Mouse (Mus musculus): ENCODE results near the gene Pttg1ip. TPM values are rescaled to one million over a fixed set of nuclear protein-coding genes. Genes with fewer than 3 reads are reported as not detected.

Pttg1ip gene
- polyA plus RNA-seq, 1 experiment from 2014 or later = 67.2 TPM

DNA sequence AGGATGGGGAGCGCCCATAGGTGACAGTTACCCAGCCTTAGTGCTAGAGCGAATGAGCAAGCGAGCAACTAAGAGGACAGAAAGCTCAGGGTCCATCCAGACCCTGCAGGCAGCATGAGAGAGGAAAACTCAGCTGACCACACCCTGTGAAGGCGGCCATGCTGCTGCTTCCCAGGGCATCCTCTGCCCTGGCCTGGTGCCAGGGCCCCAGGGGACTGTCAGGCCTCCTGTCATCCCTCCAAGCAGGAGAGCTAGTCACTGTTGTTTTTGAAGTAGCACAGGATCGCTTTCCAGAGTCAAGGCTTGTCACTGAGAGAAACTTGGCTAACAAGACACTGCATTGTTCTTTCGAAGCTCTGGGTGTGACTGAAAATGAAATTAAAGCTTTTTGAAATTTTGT lies 57.4 kb downstream of the Pttg1ip start:
- Histone ChIP-seq H3K27me3 (ENCODE audit: insufficient read depth, poor library complexity, severe bottlenecking) (no peaks in the 10 kb centered on the region), H3K36me3 (peaks cover 93% of the 10 kb centered on the region)
- 87% methylated on average over 6 of the region's 6 CpGs for WGBS

DNA sequence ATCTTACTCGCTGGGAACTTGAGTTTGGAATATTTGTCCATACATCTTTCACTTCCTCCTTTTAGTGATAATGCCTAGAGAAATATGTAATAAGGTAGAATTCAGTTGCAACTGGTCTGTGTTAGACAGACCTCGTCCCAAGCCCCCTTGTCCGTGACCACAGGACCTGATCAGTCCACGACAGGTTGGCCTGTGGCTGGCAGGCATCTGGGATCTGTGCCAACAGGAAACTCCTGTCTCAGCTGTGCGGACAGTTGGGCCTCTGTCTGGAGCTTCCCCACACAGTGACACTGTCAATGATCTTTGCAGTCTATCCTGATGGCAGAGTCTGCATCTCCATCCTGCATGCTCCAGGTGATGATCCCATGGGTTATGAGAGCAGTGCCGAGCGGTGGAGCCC lies 61.6 kb downstream of the Pttg1ip start:
- Histone ChIP-seq H3K27ac (no peak overlapping the region), H3K9me3 (no peaks in the 10 kb centered on the region), H3K36me3 (peaks cover 86% of the 10 kb centered on the region), H3K27me3 (ENCODE audit: insufficient read depth, poor library complexity, severe bottlenecking) (no peaks in the 10 kb centered on the region), H3K4me3 (no peak overlapping the region), H3K4me1 (replicated peaks) (0 out of 2 replicates have a peak, but pooled peaks cover 4% of the 10 kb centered on the region)
- 93% methylated on average over 7 of the region's 7 CpGs for WGBS
- DNase-seq (ENCODE audit: low spot score) = no peak

More for the DNA sequence above, 57.4 kb downstream of the Pttg1ip start:
- DNase-seq (ENCODE audit: low spot score) = no peak
- Histone ChIP-seq H3K4me1 (replicated peaks) (0 out of 2 replicates have a peak, but pooled peaks cover 4% of the 10 kb centered on the region), H3K27ac (no peak overlapping the region), H3K9me3 (no peaks in the 10 kb centered on the region), H3K4me3 (no peak overlapping the region)

DNA sequence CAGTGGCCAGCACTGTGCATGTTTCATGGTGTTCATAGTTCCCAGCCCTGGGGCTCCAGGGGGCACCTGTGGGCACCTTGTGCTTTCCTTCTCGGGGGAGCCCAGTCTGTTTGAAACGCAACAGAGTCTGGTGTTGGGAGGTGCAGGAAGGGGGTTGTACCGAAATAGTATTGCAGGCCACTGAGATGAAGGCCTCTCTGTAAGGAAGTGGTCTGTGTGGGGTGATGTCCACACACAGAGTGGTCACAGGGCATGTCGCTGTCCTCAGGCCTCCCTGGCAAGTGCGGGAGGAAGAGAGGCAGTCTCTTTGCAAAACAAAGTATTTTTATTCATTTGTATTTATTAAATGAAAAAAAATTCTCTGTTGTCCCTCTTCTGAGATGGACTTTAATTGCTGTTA lies 64.1 kb downstream of the Pttg1ip start:
- H3K27ac ChIP-seq = no peak overlapping the region
- DNase-seq (ENCODE audit: low spot score) = no peak
- H3K4me3 ChIP-seq = no peak overlapping the region
- no peaks in the 10 kb centered on the region for H3K27me3 ChIP-seq (ENCODE audit: insufficient read depth, poor library complexity, severe bottlenecking)
- H3K4me1 ChIP-seq (replicated peaks) = peaks cover 8% of the 10 kb centered on the region; the same call in 1 of the 2 replicates
- H3K36me3 ChIP-seq = peaks cover 65% of the 10 kb centered on the region
- no peaks in the 10 kb centered on the region for H3K9me3 ChIP-seq
- 93% methylated on average over 5 of the region's 5 CpGs for WGBS

DNA sequence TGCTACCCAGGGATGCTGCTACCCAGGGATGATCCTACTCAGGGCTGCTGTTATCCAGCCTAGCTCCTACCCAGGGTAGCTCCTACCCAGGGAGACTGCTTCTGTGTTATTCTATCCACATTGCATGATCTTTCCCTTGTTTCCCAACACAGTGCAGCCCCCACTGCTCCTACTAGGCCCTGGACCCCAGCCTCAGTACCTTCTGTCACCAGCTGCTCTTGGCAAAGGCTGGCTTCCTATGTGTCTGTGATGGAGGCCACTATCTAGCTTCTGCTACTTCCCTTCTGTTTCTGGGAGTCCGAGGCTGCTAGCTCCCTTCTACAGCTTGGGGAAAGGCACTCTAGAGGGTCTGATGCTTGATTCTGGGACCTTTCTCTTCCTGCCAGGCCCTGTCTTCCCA lies 65.9 kb downstream of the Pttg1ip start:
- Histone ChIP-seq H3K9me3 (no peaks in the 10 kb centered on the region), H3K4me1 (replicated peaks) (peaks cover 8% of the 10 kb centered on the region; the same call in 1 of the 2 replicates), H3K27ac (peak overlapping the region; percentile 29; the same call in 1 of the 2 replicates), H3K4me3 (no peak overlapping the region), H3K27me3 (ENCODE audit: insufficient read depth, poor library complexity, severe bottlenecking) (no peaks in the 10 kb centered on the region), H3K36me3 (peaks cover 48% of the 10 kb centered on the region)
- 78% methylated on average over 1 of the region's 1 CpGs for WGBS
- no peak for DNase-seq (ENCODE audit: low spot score)

DNA sequence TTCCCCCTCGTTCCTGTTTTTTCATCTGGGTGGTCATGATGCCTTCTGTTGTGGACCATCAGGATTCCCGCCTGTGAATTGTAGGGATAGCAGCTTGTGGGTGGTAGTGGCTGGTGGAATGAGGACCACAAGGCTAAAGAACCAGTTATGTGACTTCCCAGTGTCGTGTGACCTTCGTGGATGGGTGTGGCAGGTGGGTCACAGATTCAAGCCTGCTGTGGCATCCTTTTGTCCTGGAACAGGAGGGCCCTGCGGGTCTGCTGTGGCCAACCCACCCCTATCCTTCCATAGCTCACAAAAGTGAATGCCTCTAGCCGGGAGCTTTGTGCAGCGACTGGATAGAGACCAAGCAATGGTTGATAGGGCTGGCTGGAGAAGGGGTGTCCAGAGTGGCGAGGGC lies 66.4 kb downstream of the Pttg1ip start:
- Histone ChIP-seq H3K36me3 (peaks cover 45% of the 10 kb centered on the region), H3K4me1 (replicated peaks) (peaks cover 8% of the 10 kb centered on the region; the same call in 1 of the 2 replicates), H3K9me3 (no peaks in the 10 kb centered on the region), H3K27ac (no peak overlapping the region), H3K27me3 (ENCODE audit: insufficient read depth, poor library complexity, severe bottlenecking) (no peaks in the 10 kb centered on the region), H3K4me3 (no peak overlapping the region)
- 83% methylated on average over 8 of the region's 8 CpGs for WGBS
- no peak for DNase-seq (ENCODE audit: low spot score)

MicroRNA genes within 50 kb of the gene (microRNA counts, 519-probe panel; counts per million panel counts)
- 1,255 counts per million, percentile 77 among the panel's probes with 10 or more counts for microRNA mmu-miR-1930

Other genes starting within 250 kb of the Pttg1ip start
- 5.7 and 7.8 TPM in 2 replicates for gene Adarb1, start 163.4 kb upstream of the Pttg1ip start, polyA plus RNA-seq (2016; fragmentation: Nextera tagmentation; extraction: Ambion mirVana)
- gene Fam207a, start 65.9 kb upstream of the Pttg1ip start, polyA plus RNA-seq (2016; fragmentation: Nextera tagmentation; extraction: Ambion mirVana) = 48.8 and 50.0 TPM in 2 replicates
- gene Itgb2, start 51.5 kb upstream of the Pttg1ip start, polyA plus RNA-seq (2016; fragmentation: Nextera tagmentation; extraction: Ambion mirVana) = 1.0 and 1.2 TPM in 2 replicates
- 336 and 389 TPM in 2 replicates for gene Sumo3, start 24.4 kb downstream of the Pttg1ip start, polyA plus RNA-seq (2016; fragmentation: Nextera tagmentation; extraction: Ambion mirVana)
- gene Gm49325, start 24.5 kb downstream of the Pttg1ip start, polyA plus RNA-seq (2016; fragmentation: Nextera tagmentation; extraction: Ambion mirVana) = 4.4 TPM in 1 of 2 replicates, not detected in the other
- 100 and 103 TPM in 2 replicates for gene Ube2g2, start 40.6 kb downstream of the Pttg1ip start, polyA plus RNA-seq (2016; fragmentation: Nextera tagmentation; extraction: Ambion mirVana)
- gene Tspear, start 104.8 kb downstream of the Pttg1ip start, polyA plus RNA-seq (2016; fragmentation: Nextera tagmentation; extraction: Ambion mirVana) = 0.93 and 1.0 TPM in 2 replicates
- gene Gm19402, start 109.0 kb downstream of the Pttg1ip start, polyA plus RNA-seq (2016; fragmentation: Nextera tagmentation; extraction: Ambion mirVana) = not detected in 2 replicates
- gene Gm9508, start 115.5 kb downstream of the Pttg1ip start, polyA plus RNA-seq (2016; fragmentation: Nextera tagmentation; extraction: Ambion mirVana) = not detected in 2 replicates
- not detected in 2 replicates for gene Gm10272, start 124.9 kb downstream of the Pttg1ip start, polyA plus RNA-seq (2016; fragmentation: Nextera tagmentation; extraction: Ambion mirVana)
- gene Gm10024, start 129.7 kb downstream of the Pttg1ip start, polyA plus RNA-seq (2016; fragmentation: Nextera tagmentation; extraction: Ambion mirVana) = not detected in 2 replicates
- not detected in 2 replicates for gene Gm10142, start 134.1 kb downstream of the Pttg1ip start, polyA plus RNA-seq (2016; fragmentation: Nextera tagmentation; extraction: Ambion mirVana)
- not detected in 2 replicates for gene Krtap12-1, start 138.9 kb downstream of the Pttg1ip start, polyA plus RNA-seq (2016; fragmentation: Nextera tagmentation; extraction: Ambion mirVana)
- gene Gm10100, start 144.8 kb downstream of the Pttg1ip start, polyA plus RNA-seq (2016; fragmentation: Nextera tagmentation; extraction: Ambion mirVana) = not detected in 2 replicates
- not detected in 2 replicates for gene Gm18596, start 160.9 kb downstream of the Pttg1ip start, polyA plus RNA-seq (2016; fragmentation: Nextera tagmentation; extraction: Ambion mirVana)
- not detected in 2 replicates for gene Gm9736, start 169.6 kb downstream of the Pttg1ip start, polyA plus RNA-seq (2016; fragmentation: Nextera tagmentation; extraction: Ambion mirVana)
- not detected in 2 replicates for gene Gm3233, start 178.0 kb downstream of the Pttg1ip start, polyA plus RNA-seq (2016; fragmentation: Nextera tagmentation; extraction: Ambion mirVana)
- not detected in 2 replicates for gene Gm3238, start 189.6 kb downstream of the Pttg1ip start, polyA plus RNA-seq (2016; fragmentation: Nextera tagmentation; extraction: Ambion mirVana)
- gene Gm7138, start 195.2 kb downstream of the Pttg1ip start, polyA plus RNA-seq (2016; fragmentation: Nextera tagmentation; extraction: Ambion mirVana) = not detected in 2 replicates
- gene Gm3250, start 200.8 kb downstream of the Pttg1ip start, polyA plus RNA-seq (2016; fragmentation: Nextera tagmentation; extraction: Ambion mirVana) = not detected in 2 replicates
- not detected in 2 replicates for gene Gm7137, start 206.5 kb downstream of the Pttg1ip start, polyA plus RNA-seq (2016; fragmentation: Nextera tagmentation; extraction: Ambion mirVana)
- not detected in 2 replicates for gene Gm9639, start 213.4 kb downstream of the Pttg1ip start, polyA plus RNA-seq (2016; fragmentation: Nextera tagmentation; extraction: Ambion mirVana)
- gene Gm19668, start 217.4 kb downstream of the Pttg1ip start, polyA plus RNA-seq (2016; fragmentation: Nextera tagmentation; extraction: Ambion mirVana) = not detected in 2 replicates
- gene Gm9507, start 230.1 kb downstream of the Pttg1ip start, polyA plus RNA-seq (2016; fragmentation: Nextera tagmentation; extraction: Ambion mirVana) = not detected in 2 replicates
- not detected in 2 replicates for gene Gm2696, start 233.0 kb downstream of the Pttg1ip start, polyA plus RNA-seq (2016; fragmentation: Nextera tagmentation; extraction: Ambion mirVana)
- not detected in 2 replicates for gene Krtap10-4, start 245.4 kb downstream of the Pttg1ip start, polyA plus RNA-seq (2016; fragmentation: Nextera tagmentation; extraction: Ambion mirVana)

All from hindbrain, embryonic 10.5 days (tissue).